Mouse (Mus musculus): ENCODE measurements at regions not wholly inside any gene's neighbourhood (a gene's known extent, or its start where the extent isn't known, plus 50 kb on each side); places are given as distances from the start of the nearest gene placed in this dataset.

GRCm38 (mm10) chr13:60123964-60124363, 53.2 kb downstream of the Gas1 start:
- H3K4me2 ChIP-seq: no peak overlapping the region
- WGBS (ENCODE audit: insufficient replicate concordance): 31% methylated on average over 4 of the region's 4 CpGs

GRCm38 (mm10) chr13:60123174-60123587, 54.0 kb downstream of the Gas1 start:
- H3K9me3 ChIP-seq (replicated peaks): no peaks in the 10 kb centered on the region
- H3K4me2 ChIP-seq: no peak overlapping the region
- no peaks in the 10 kb centered on the region for H3K36me3 ChIP-seq (replicated peaks)
- H3K27ac ChIP-seq (replicated peaks): no peak overlapping the region
- whole genome bisulfite sequencing (ENCODE audit: insufficient replicate concordance): 19% methylated on average over 6 of the region's 6 CpGs
- no peak overlapping the region for H3K9ac ChIP-seq
- no peak overlapping the region for H3K4me3 ChIP-seq (replicated peaks)
- no peaks in the 10 kb centered on the region for H3K4me1 ChIP-seq (replicated peaks)
- peaks cover 7% of the 10 kb centered on the region; the same call in 1 of the 2 replicates for H3K27me3 ChIP-seq
- ATAC-seq (ENCODE audit: insufficient read depth): no peak

More at GRCm38 (mm10) chr13:60123964-60124363, 53.2 kb downstream of the Gas1 start:
- Histone ChIP-seq H3K4me3 (replicated peaks) (no peak overlapping the region), H3K27ac (replicated peaks) (no peak overlapping the region), H3K9me3 (replicated peaks) (no peaks in the 10 kb centered on the region), H3K36me3 (replicated peaks) (no peaks in the 10 kb centered on the region), H3K9ac (no peak overlapping the region), H3K27me3 (peaks cover 7% of the 10 kb centered on the region; the same call in 1 of the 2 replicates), H3K4me1 (replicated peaks) (no peaks in the 10 kb centered on the region)
- ATAC-seq (ENCODE audit: insufficient read depth): no peak

- ATAC-seq (ENCODE audit: insufficient read depth): no peak
- Histone ChIP-seq H3K9me3 (replicated peaks) (no peaks in the 10 kb centered on the region), H3K4me1 (replicated peaks) (no peaks in the 10 kb centered on the region), H3K4me2 (no peak overlapping the region), H3K27ac (replicated peaks) (no peak overlapping the region), H3K36me3 (replicated peaks) (no peaks in the 10 kb centered on the region), H3K4me3 (replicated peaks) (no peak overlapping the region), H3K27me3 (peaks cover 7% of the 10 kb centered on the region; the same call in 1 of the 2 replicates), H3K9ac (no peak overlapping the region)
- 40% methylated on average over 29 of the region's 29 CpGs for WGBS (ENCODE audit: insufficient replicate concordance)
Observed at GRCm38 (mm10) chr13:60122341-60123173, 54.6 kb downstream of the Gas1 start.

GRCm38 (mm10) chr13:60111465-60111864, 65.7 kb downstream of the Gas1 start:
- H3K27ac ChIP-seq (replicated peaks): no peak overlapping the region
- no peak overlapping the region for H3K4me2 ChIP-seq
- no peak overlapping the region for H3K9ac ChIP-seq
- WGBS (ENCODE audit: insufficient replicate concordance): 72% methylated on average over 2 of the region's 2 CpGs
- no peaks in the 10 kb centered on the region for H3K27me3 ChIP-seq
- no peak for ATAC-seq (ENCODE audit: insufficient read depth)
- peaks cover 3% of the 10 kb centered on the region; the same call in 1 of the 2 replicates for H3K4me1 ChIP-seq (replicated peaks)
- no peaks in the 10 kb centered on the region for H3K9me3 ChIP-seq (replicated peaks)
- H3K36me3 ChIP-seq (replicated peaks): no peaks in the 10 kb centered on the region
- no peak overlapping the region for H3K4me3 ChIP-seq (replicated peaks)

- no peaks in the 10 kb centered on the region for H3K9me3 ChIP-seq (replicated peaks)
- peak; percentile 79 for ATAC-seq (ENCODE audit: insufficient read depth)
- H3K4me1 ChIP-seq (replicated peaks): peaks cover 3% of the 10 kb centered on the region; the same call in 1 of the 2 replicates
- H3K4me2 ChIP-seq: 0 out of 2 replicates have a peak overlapping the region, but pooled peaks have one; percentile 11
- no peak overlapping the region for H3K4me3 ChIP-seq (replicated peaks)
- no peaks in the 10 kb centered on the region for H3K36me3 ChIP-seq (replicated peaks)
- WGBS (ENCODE audit: insufficient replicate concordance): 17% methylated on average over 11 of the region's 11 CpGs
- no peaks in the 10 kb centered on the region for H3K27me3 ChIP-seq
- no peak overlapping the region for H3K27ac ChIP-seq (replicated peaks)
- no peak overlapping the region for H3K9ac ChIP-seq
Observed at GRCm38 (mm10) chr13:60110079-60110846, 66.9 kb downstream of the Gas1 start.

- Histone ChIP-seq H3K4me1 (replicated peaks) (peaks cover 3% of the 10 kb centered on the region; the same call in 1 of the 2 replicates), H3K36me3 (replicated peaks) (no peaks in the 10 kb centered on the region), H3K27ac (replicated peaks) (no peak overlapping the region), H3K9ac (no peak overlapping the region), H3K27me3 (no peaks in the 10 kb centered on the region), H3K4me3 (replicated peaks) (no peak overlapping the region), H3K4me2 (no peak overlapping the region), H3K9me3 (replicated peaks) (no peaks in the 10 kb centered on the region)
- WGBS (ENCODE audit: insufficient replicate concordance): 65% methylated on average over 9 of the region's 9 CpGs
- ATAC-seq (ENCODE audit: insufficient read depth): no peak
Observed at GRCm38 (mm10) chr13:60105286-60105685, 71.9 kb downstream of the Gas1 start.

- WGBS (ENCODE audit: insufficient replicate concordance): 54% methylated on average over 4 of the region's 4 CpGs
- ATAC-seq (ENCODE audit: insufficient read depth): no peak
- Histone ChIP-seq H3K36me3 (replicated peaks) (no peaks in the 10 kb centered on the region), H3K4me2 (no peak overlapping the region), H3K9me3 (replicated peaks) (no peaks in the 10 kb centered on the region), H3K27ac (replicated peaks) (no peak overlapping the region), H3K4me3 (replicated peaks) (no peak overlapping the region), H3K9ac (no peak overlapping the region), H3K4me1 (replicated peaks) (no peaks in the 10 kb centered on the region), H3K27me3 (no peaks in the 10 kb centered on the region)
Observed at GRCm38 (mm10) chr13:60101651-60102050, 75.5 kb downstream of the Gas1 start.

- WGBS (ENCODE audit: insufficient replicate concordance): 67% methylated on average over 12 of the region's 12 CpGs
- no peak overlapping the region for H3K4me3 ChIP-seq (replicated peaks)
- no peak overlapping the region for H3K27ac ChIP-seq (replicated peaks)
- no peaks in the 10 kb centered on the region for H3K36me3 ChIP-seq (replicated peaks)
- H3K4me1 ChIP-seq (replicated peaks): no peaks in the 10 kb centered on the region
- ATAC-seq (ENCODE audit: insufficient read depth): no peak
- no peak overlapping the region for H3K4me2 ChIP-seq
- no peaks in the 10 kb centered on the region for H3K9me3 ChIP-seq (replicated peaks)
- H3K9ac ChIP-seq: no peak overlapping the region
- H3K27me3 ChIP-seq: no peaks in the 10 kb centered on the region
Observed at GRCm38 (mm10) chr13:60100130-60101112, 76.7 kb downstream of the Gas1 start.

- Histone ChIP-seq H3K27ac (replicated peaks) (no peak overlapping the region), H3K9me3 (replicated peaks) (no peaks in the 10 kb centered on the region), H3K9ac (no peak overlapping the region), H3K4me3 (replicated peaks) (no peak overlapping the region), H3K27me3 (no peaks in the 10 kb centered on the region), H3K4me1 (replicated peaks) (no peaks in the 10 kb centered on the region), H3K36me3 (replicated peaks) (no peaks in the 10 kb centered on the region), H3K4me2 (no peak overlapping the region)
- WGBS (ENCODE audit: insufficient replicate concordance): 75% methylated on average over 14 of the region's 14 CpGs
- no peak for ATAC-seq (ENCODE audit: insufficient read depth)
Observed at GRCm38 (mm10) chr13:60099469-60100129, 77.6 kb downstream of the Gas1 start.

GRCm38 (mm10) chr13:60098394-60098793, 78.8 kb downstream of the Gas1 start:
- no peak overlapping the region for H3K4me3 ChIP-seq (replicated peaks)
- 68% methylated on average over 3 of the region's 3 CpGs for WGBS (ENCODE audit: insufficient replicate concordance)
- no peak for ATAC-seq (ENCODE audit: insufficient read depth)
- H3K4me2 ChIP-seq: no peak overlapping the region
- no peaks in the 10 kb centered on the region for H3K9me3 ChIP-seq (replicated peaks)
- no peaks in the 10 kb centered on the region for H3K36me3 ChIP-seq (replicated peaks)
- no peaks in the 10 kb centered on the region for H3K27me3 ChIP-seq
- no peaks in the 10 kb centered on the region for H3K4me1 ChIP-seq (replicated peaks)
- H3K27ac ChIP-seq (replicated peaks): no peak overlapping the region
- H3K9ac ChIP-seq: no peak overlapping the region
